In the genomic region with DNA sequence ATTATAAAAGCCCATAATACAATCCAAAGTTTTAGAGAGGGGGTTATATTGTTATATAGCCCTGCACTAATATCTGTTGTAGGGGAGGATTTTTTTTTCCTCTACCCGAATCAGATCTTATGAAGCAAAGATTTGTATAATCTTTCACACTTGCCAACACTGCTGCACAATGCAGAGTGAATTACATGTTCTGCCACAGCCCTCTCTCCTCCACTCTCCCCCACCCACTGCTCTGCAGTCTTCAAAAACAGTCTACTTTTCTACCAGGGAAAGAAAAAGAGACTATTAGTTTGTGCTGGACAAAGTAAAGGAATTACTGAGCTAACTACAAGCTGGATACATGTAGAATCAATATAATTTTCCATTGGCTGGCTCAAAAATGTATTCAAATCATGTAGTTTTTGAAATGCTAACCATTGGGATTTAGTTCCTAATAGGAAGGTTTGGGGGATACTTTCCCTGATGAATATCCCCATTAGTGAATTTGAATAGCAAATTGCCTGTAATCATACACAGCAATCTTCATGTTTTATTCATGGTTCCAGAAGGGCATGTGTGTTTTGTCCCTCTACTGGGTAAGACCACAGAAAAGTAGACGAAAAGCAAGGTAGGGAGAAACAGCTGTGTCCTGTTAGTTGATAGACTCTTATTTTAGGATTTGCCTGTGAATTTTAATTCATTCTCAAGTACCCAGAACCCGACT, we compare ENCODE assay signal across 28 mouse cellular contexts. TPM values are rescaled to one million over a fixed set of nuclear protein-coding genes. Genes with fewer than 3 reads are reported as not detected.
"Had no signal": no experiment of that assay in that cellular context is flagged by ENCODE, and none has a peak within 500 bp of the region (broad histone marks: within the 10 kb centered on the region; RNA-seq: fewer than 3 reads in every experiment).

No protein-coding gene starts in this region.

- H3K9ac ChIP-seq: liver, embryonic 13.5 days had no signal

- H3K36me3 ChIP-seq: liver, embryonic 13.5 days had no signal

- H3K4me3 ChIP-seq: liver, embryonic 13.5 days had no signal

- DNase-seq: kidney, postnatal 14 days; kidney, postnatal 4 days; layer of hippocampus, adult 9-11 months; liver, embryonic 13.5 days; lung, adult 2 months; lung, postnatal 14 days; lung, postnatal 4 days; midbrain, embryonic 14.5 days; thymus, adult 18-20 months; thymus, postnatal 36 days had no signal

- H3K4me2 ChIP-seq: liver, embryonic 13.5 days; midbrain, embryonic 11.5 days had no signal

- H3K9me3 ChIP-seq: liver, embryonic 13.5 days had no signal

- H3K27ac ChIP-seq: liver, embryonic 13.5 days had no signal

- H3K27me3 ChIP-seq: liver, embryonic 13.5 days had no signal

- H3K4me1 ChIP-seq: liver, embryonic 13.5 days had no signal

RNA-seq across cellular contexts. Expression of a gene that starts 49.2 kb away (rescaled TPM):
- total RNA-seq: layer of hippocampus, adult 18-20 months; layer of hippocampus, postnatal 25 days; left cerebral cortex, adult 18-20 months; left cerebral cortex, postnatal 25 days; liver, adult 2 months; megakaryocyte progenitor cell, adult 5-6 weeks; megakaryocyte-erythroid progenitor cell, adult 5-6 weeks; midbrain, postnatal 0 days had no signal
- polyA plus RNA-seq: kidney, embryonic 16.5 days; limb, embryonic 11.5 days; limb, embryonic 14.5 days; liver, adult 2 months; liver, embryonic 13.5 days; liver, embryonic 16.5 days; lung, adult 2 months; lung, embryonic 16.5 days; midbrain, embryonic 11.5 days; midbrain, embryonic 14.5 days; midbrain, postnatal 0 days; neural tube, embryonic 11.5 days; neural tube, embryonic 14.5 days; spleen, adult 2 months; stomach, embryonic 16.5 days had no signal
